Comparison of ENCODE assay signal across 25 mouse cellular contexts in the genomic region with DNA sequence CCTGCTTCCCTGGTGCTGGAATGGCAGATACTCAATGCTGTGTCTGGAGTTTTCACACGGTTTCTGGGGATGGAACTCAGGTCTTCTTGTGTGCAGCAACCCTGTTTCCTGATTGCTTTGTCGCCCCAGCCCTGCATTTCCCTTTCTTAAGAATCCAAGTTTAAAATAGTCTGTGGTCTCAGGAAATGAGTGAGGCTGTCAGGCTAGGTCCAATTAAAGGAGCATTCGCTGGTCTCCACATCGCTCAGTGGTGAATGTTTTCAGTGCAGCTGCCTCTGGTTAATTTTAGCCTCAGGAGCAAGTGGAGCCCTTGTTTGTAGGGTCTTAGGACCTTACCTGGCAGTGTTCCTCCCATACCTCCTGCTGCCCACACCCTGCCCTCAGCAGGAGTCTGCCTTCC.
"Had no signal": no experiment of that assay in that cellular context is flagged by ENCODE, and none has a peak within 500 bp of the region (broad histone marks: within the 10 kb centered on the region; RNA-seq: fewer than 3 reads in every experiment).

No protein-coding gene starts in this region.

- ATAC-seq: forebrain, postnatal 0 days; hindbrain, embryonic 16.5 days; inflammation-experienced regulatory T-cells, adult 6 months; intestine, embryonic 15.5 days; intestine, postnatal 0 days had no signal

- H3K27me3 ChIP-seq: heart, embryonic 13.5 days; heart, embryonic 15.5 days; hindbrain, embryonic 12.5 days; intestine, embryonic 15.5 days; kidney, embryonic 15.5 days; limb, embryonic 12.5 days had no signal

- H3K36me3 ChIP-seq: heart, embryonic 13.5 days; heart, embryonic 15.5 days; hindbrain, embryonic 10.5 days; hindbrain, embryonic 12.5 days; intestine, embryonic 15.5 days; kidney, embryonic 15.5 days; limb, embryonic 10.5 days; limb, embryonic 12.5 days had no signal

- DNase-seq: forebrain, postnatal 0 days; gastrocnemius, postnatal 14 days; gastrocnemius, postnatal 36 days; heart, adult 11 months; heart, adult 2 months; heart, postnatal 14 days; heart, postnatal 36 days; kidney, adult 18-20 months; kidney, adult 9 months; kidney, postnatal 14 days; kidney, postnatal 4 days; liver had no signal

- H3K9me3 ChIP-seq: hindbrain, embryonic 12.5 days; intestine, embryonic 15.5 days; limb, embryonic 10.5 days had no signal

- H3K4me3 ChIP-seq: heart, adult 2 months; heart, embryonic 13.5 days; heart, embryonic 15.5 days; hindbrain, embryonic 10.5 days; hindbrain, embryonic 12.5 days; intestine, embryonic 15.5 days; kidney, embryonic 15.5 days; layer of hippocampus, adult 2 months; left cerebral cortex, adult 2 months; limb, embryonic 10.5 days; limb, embryonic 12.5 days had no signal

- H3K4me1 ChIP-seq: heart, embryonic 13.5 days; heart, embryonic 15.5 days; hindbrain, embryonic 10.5 days; hindbrain, embryonic 12.5 days; intestine, embryonic 15.5 days; kidney, embryonic 15.5 days; limb, embryonic 10.5 days; limb, embryonic 12.5 days had no signal
